Mouse (Mus musculus): ENCODE measurements at regions not wholly inside any gene's neighbourhood (a gene's known extent, or its start where the extent isn't known, plus 50 kb on each side); places are given as distances from the start of the nearest gene placed in this dataset.

DNA sequence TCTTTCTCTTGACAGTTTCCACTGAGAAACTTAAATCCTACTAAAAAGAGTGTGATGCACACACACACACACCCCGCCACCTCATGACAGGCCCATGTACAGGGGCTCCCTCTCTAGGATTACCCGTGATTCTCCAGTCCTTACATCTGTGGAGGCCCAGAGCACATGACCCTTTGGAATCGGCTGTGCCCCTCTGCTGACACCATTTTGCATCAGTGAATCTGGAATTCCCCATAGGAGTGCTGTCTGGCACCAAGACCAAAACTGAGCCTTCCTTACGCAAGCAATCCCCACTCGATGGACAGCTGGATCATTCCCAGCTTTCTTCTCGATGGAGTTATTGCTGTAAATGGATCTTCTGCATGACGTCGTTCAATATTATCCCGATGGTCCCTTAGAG, 180.3 kb downstream of the Tfap2c start:
- TF ChIP-seq CTCF (IDR thresholded peaks at IDR 0.05; ENCODE audit: borderline replicate concordance, control insufficient read depth, extremely low read depth, insufficient read depth, low read length, poor library complexity) (no peak), POLR2A (IDR thresholded peaks at IDR 0.05; ENCODE audit: control insufficient read depth, extremely low read depth, insufficient read depth, low read length, poor library complexity) (no peak)
